Mouse (Mus musculus) lung, postnatal 0 days (tissue): ENCODE data around the gene Jun.

Experiments used
- CTCF ChIP-seq: IDR thresholded peaks from 2 replicates; pipeline ENCODE4 v1.5.1; 2016; ENCODE audit warnings: antibody characterized with exemption, mild to moderate bottlenecking
- EP300 ChIP-seq: IDR thresholded peaks from 2 replicates; pipeline ENCODE4 v1.6.1; 2016; ENCODE audit warnings: antibody characterized with exemption, mild to moderate bottlenecking, control low read depth

GRCm38 (mm10) chr4:95023350-95023953, 28.6 kb downstream of the Jun start:
- no peak for TF ChIP-seq CTCF
- TF ChIP-seq EP300: 0 out of 2 replicates have a peak, but pooled peaks have one; percentile 19
